In the genomic region with DNA sequence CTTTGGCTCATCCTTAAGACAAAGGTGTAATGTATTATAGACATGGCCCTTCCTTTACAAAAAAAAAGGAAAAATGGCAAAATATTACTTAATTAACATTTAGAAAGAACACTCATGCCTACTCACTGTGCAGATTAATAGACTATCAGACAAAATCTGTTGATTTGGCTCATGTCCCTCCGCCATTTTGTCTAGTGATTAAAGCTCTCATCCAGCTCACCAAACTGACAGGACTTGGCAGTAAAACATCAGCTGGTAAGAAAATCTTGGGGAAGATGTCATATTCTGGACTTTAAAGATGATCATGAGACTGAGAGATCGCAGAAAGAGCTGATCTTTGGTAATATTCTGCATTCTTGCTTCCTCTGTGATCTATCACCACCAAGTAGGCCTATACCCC, we compare ENCODE assay signal across 23 mouse cellular contexts.
DNase-seq lines count a peak whose midpoint lies in the region; ATAC-seq and TF ChIP-seq lines count a peak whose summit lies in the region.
"Had no signal": no experiment of that assay in that cellular context is flagged by ENCODE, and none has a peak within 500 bp of the region (broad histone marks: within the 10 kb centered on the region; RNA-seq: fewer than 3 reads in every experiment).

No protein-coding gene starts in this region.

- no peak for TF ChIP-seq CTCF in lung, postnatal 0 days (IDR thresholded peaks at IDR 0.05)
- no peak for TF ChIP-seq CTCF in brain, embryonic 14.5 days (IDR thresholded peaks at IDR 0.05; ENCODE audit: borderline replicate concordance, extremely low read depth, insufficient read depth, insufficient read length)

- no peak for TF ChIP-seq POLR2A in brain, embryonic 14.5 days (IDR thresholded peaks at IDR 0.05; ENCODE audit: borderline replicate concordance, extremely low read depth, insufficient read depth, insufficient read length, poor library complexity, severe bottlenecking)

- H3K9ac ChIP-seq in forebrain, embryonic 14.5 days (ENCODE audit: low read length): no peak overlapping the region
- H3K9ac ChIP-seq in forebrain, embryonic 13.5 days: no peak overlapping the region
- H3K9ac ChIP-seq in lung, postnatal 0 days (replicated peaks; ENCODE audit: low read depth): no peak overlapping the region
- H3K9ac ChIP-seq: forebrain, embryonic 15.5 days; heart, embryonic 13.5 days; hindbrain, embryonic 12.5 days had no signal

- no peak for TF ChIP-seq EP300 in lung, postnatal 0 days (IDR thresholded peaks at IDR 0.05)

- no peak for ATAC-seq in forebrain, embryonic 14.5 days
- ATAC-seq in forebrain, embryonic 13.5 days: no peak
- ATAC-seq in lung, postnatal 0 days: no peak
- ATAC-seq: CD4-positive, CD25-positive, alpha-beta regulatory T cell, adult 4 months; forebrain, embryonic 15.5 days had no signal

- no peaks in the 10 kb centered on the region for H3K9me3 ChIP-seq in forebrain, embryonic 14.5 days (replicated peaks; ENCODE audit: control insufficient read depth, low read length)
- no peaks in the 10 kb centered on the region for H3K9me3 ChIP-seq in forebrain, embryonic 13.5 days (replicated peaks)
- H3K9me3 ChIP-seq in lung, postnatal 0 days (ENCODE audit: low read length): no peaks in the 10 kb centered on the region
- H3K9me3 ChIP-seq: forebrain, embryonic 10.5 days; forebrain, embryonic 15.5 days; heart, embryonic 10.5 days; heart, embryonic 13.5 days; hindbrain, embryonic 12.5 days had no signal

- WGBS in forebrain, embryonic 14.5 days: 84% methylated on average over 2 of the region's 2 CpGs
- WGBS in forebrain, embryonic 13.5 days: 90% methylated on average over 2 of the region's 2 CpGs
- 89% methylated on average over 2 of the region's 2 CpGs for whole genome bisulfite sequencing in lung, postnatal 0 days

- no peaks in the 10 kb centered on the region for H3K27me3 ChIP-seq in forebrain, embryonic 14.5 days (replicated peaks; ENCODE audit: control insufficient read depth, insufficient read depth, low read length)
- no peaks in the 10 kb centered on the region for H3K27me3 ChIP-seq in forebrain, embryonic 13.5 days
- H3K27me3 ChIP-seq in lung, postnatal 0 days (replicated peaks; ENCODE audit: insufficient read depth, low read length): no peaks in the 10 kb centered on the region
- H3K27me3 ChIP-seq: forebrain, embryonic 15.5 days; heart, embryonic 13.5 days; hindbrain, embryonic 12.5 days had no signal

- no peaks in the 10 kb centered on the region for H3K36me3 ChIP-seq in forebrain, embryonic 14.5 days (ENCODE audit: control insufficient read depth, insufficient read depth, low read length)
- no peaks in the 10 kb centered on the region for H3K36me3 ChIP-seq in forebrain, embryonic 13.5 days (ENCODE audit: poor library complexity, severe bottlenecking)
- no peaks in the 10 kb centered on the region for H3K36me3 ChIP-seq in lung, postnatal 0 days (ENCODE audit: insufficient read depth, low read length)
- H3K36me3 ChIP-seq: forebrain, embryonic 10.5 days; forebrain, embryonic 15.5 days; heart, embryonic 10.5 days; heart, embryonic 13.5 days; hindbrain, embryonic 12.5 days had no signal

- no peak overlapping the region for H3K27ac ChIP-seq in forebrain, embryonic 14.5 days (ENCODE audit: low read depth, low read length)
- no peak overlapping the region for H3K27ac ChIP-seq in forebrain, embryonic 13.5 days
- H3K27ac ChIP-seq in lung, postnatal 0 days (ENCODE audit: low read length): no peak overlapping the region
- H3K27ac ChIP-seq: forebrain, embryonic 10.5 days; forebrain, embryonic 15.5 days; heart, adult 2 months; heart, embryonic 10.5 days; heart, embryonic 13.5 days; hindbrain, embryonic 12.5 days had no signal

- H3K4me1 ChIP-seq in forebrain, embryonic 14.5 days (ENCODE audit: control insufficient read depth, insufficient read depth, low read length): peaks cover 10% of the 10 kb centered on the region
- peaks cover 17% of the 10 kb centered on the region for H3K4me1 ChIP-seq in forebrain, embryonic 13.5 days
- no peaks in the 10 kb centered on the region for H3K4me1 ChIP-seq in lung, postnatal 0 days (ENCODE audit: insufficient read depth, low read depth, low read length)
- H3K4me1 ChIP-seq: heart, embryonic 13.5 days had no signal

- no peak overlapping the region for H3K4me2 ChIP-seq in forebrain, embryonic 14.5 days (ENCODE audit: low read length)
- H3K4me2 ChIP-seq in forebrain, embryonic 13.5 days: no peak overlapping the region
- H3K4me2 ChIP-seq in lung, postnatal 0 days (replicated peaks; ENCODE audit: low read depth, low read length): no peak overlapping the region
- H3K4me2 ChIP-seq: forebrain, embryonic 15.5 days; heart, embryonic 13.5 days; hindbrain, embryonic 12.5 days had no signal

- no peak overlapping the region for H3K4me3 ChIP-seq in forebrain, embryonic 14.5 days (ENCODE audit: low read depth, low read length)
- no peak overlapping the region for H3K4me3 ChIP-seq in forebrain, embryonic 13.5 days
- no peak overlapping the region for H3K4me3 ChIP-seq in lung, postnatal 0 days (ENCODE audit: low read depth, low read length)
- H3K4me3 ChIP-seq: forebrain, embryonic 10.5 days; forebrain, embryonic 15.5 days; heart, adult 2 months; heart, embryonic 10.5 days; heart, embryonic 13.5 days; hindbrain, embryonic 12.5 days had no signal

- DNase-seq in forebrain, embryonic 14.5 days (ENCODE audit: low spot score): peak; percentile 42
- DNase-seq in layer of hippocampus, adult 9-11 months: peak; percentile 6
- no peak for DNase-seq in layer of hippocampus, adult 11-12 months (ENCODE audit: low spot score)
- DNase-seq in lung, postnatal 0 days (ENCODE audit: low spot score): peak; percentile 1
- DNase-seq in lung, adult 18-20 months: no peak
- peak; percentile 56 for DNase-seq in brain, embryonic 14.5 days (ENCODE audit: low read depth)
- DNase-seq in gastrocnemius, adult 8-10 months (ENCODE audit: low spot score in 2 of 2): no peak
- DNase-seq: adrenal gland, adult 2 months; adrenal gland, postnatal 14 days; cerebellum, adult 18-20 months; cerebellum, adult 9-10 months; gastrocnemius, postnatal 10 days; gastrocnemius, postnatal 36 days; heart, adult 2 months; heart, postnatal 14 days; heart, postnatal 4 days had no signal

Comparison
In these comparisons a context has a peak if more than half of its experiments do, and no peak if none do; other contexts are left out.
1. DNase-seq: peak in forebrain, embryonic 14.5 days (single experiment), layer of hippocampus, adult 9-11 months (single experiment), lung, postnatal 0 days (single experiment) and brain, embryonic 14.5 days (single experiment); none in layer of hippocampus, adult 11-12 months (single experiment), lung, adult 18-20 months (0 of 2) and gastrocnemius, adult 8-10 months (0 of 2).